Mouse (Mus musculus) ES-E14 (cell line): Measurements from ENCODE around the gene Btn2a2. TPM values are rescaled to one million over a fixed set of nuclear protein-coding genes. Genes with fewer than 3 reads are reported as not detected.

ENCODE experiments used
- DNase-seq: peaks from one replicate; pipeline ENCODE4 v3.0.0-alpha.2; 2013; ENCODE audit warnings: low read depth, low spot score
- H3K27ac ChIP-seq: 2 replicates; pipeline ENCODE4 v1.5.1; 2012; ENCODE audit warnings: low read depth, mild to moderate bottlenecking, low read length, moderate library complexity, mixed read lengths; ENCODE audit not compliant: poor library complexity, insufficient read depth, severe bottlenecking
- H3K36me3 ChIP-seq: 2 replicates; pipeline ENCODE4 v1.6.1; 2012; ENCODE audit warnings: mild to moderate bottlenecking, low read length, moderate library complexity, mixed read lengths; ENCODE audit not compliant: control insufficient read depth, poor library complexity, insufficient read depth, severe bottlenecking
- H3K4me1 ChIP-seq, 2 experiments: fragments of 150-350 bp in 1 of 2; sonication (generic) in 1 of 2; 2 replicates each; pipeline ENCODE4 v1.6.1; 2012; ENCODE audit warnings: low read length in 2 of 2, mild to moderate bottlenecking in 1 of 2, mixed read lengths in 1 of 2; ENCODE audit not compliant: control insufficient read depth in 2 of 2, insufficient read depth in 2 of 2, poor library complexity in 1 of 2
- H3K4me3 ChIP-seq, 2 experiments: fragments of 150-350 bp in 1 of 2; sonication (generic) in 1 of 2; 2 replicates each; pipeline ENCODE4 v1.5.1; 2012; ENCODE audit warnings: low read length in 2 of 2, low read depth in 1 of 2, mild to moderate bottlenecking in 1 of 2, mixed read lengths in 1 of 2; ENCODE audit not compliant: insufficient read depth in 1 of 2, poor library complexity in 1 of 2, severe bottlenecking in 1 of 2
- H3K9ac ChIP-seq: 2 replicates; pipeline ENCODE4 v1.6.1; 2012; ENCODE audit warnings: low read depth, mild to moderate bottlenecking, low read length, mixed read lengths; ENCODE audit not compliant: poor library complexity, insufficient read depth, severe bottlenecking
- H3K9me3 ChIP-seq: fragments of 150-350 bp; sonication (generic); 2 replicates; pipeline ENCODE4 v1.6.1; 2012; ENCODE audit warnings: low read depth, mild to moderate bottlenecking, low read length; ENCODE audit not compliant: control insufficient read depth, insufficient read depth
- CHD2 ChIP-seq: IDR thresholded peaks from 2 replicates; pipeline ENCODE4 v1.6.1; 2014; ENCODE audit warnings: mild to moderate bottlenecking, low read depth, low read length, inconsistent platforms
- HCFC1 ChIP-seq: IDR thresholded peaks from 2 replicates; pipeline ENCODE4 v1.6.1; 2012; ENCODE audit warnings: low read length, inconsistent platforms, borderline replicate concordance; ENCODE audit not compliant: insufficient read depth
- MAFK ChIP-seq: IDR thresholded peaks from 2 replicates; pipeline ENCODE4 v1.6.1; 2014; ENCODE audit warnings: mild to moderate bottlenecking, low read depth, low read length, inconsistent platforms; ENCODE audit not compliant: insufficient read depth
- ZC3H11A ChIP-seq: IDR thresholded peaks from 2 replicates; pipeline ENCODE4 v1.6.1; 2012; ENCODE audit warnings: low read depth, mild to moderate bottlenecking, inconsistent platforms, low read length, borderline replicate concordance
- ZNF384 ChIP-seq: IDR thresholded peaks from 2 replicates; pipeline ENCODE4 v1.6.1; 2012; ENCODE audit warnings: low read depth, low read length, inconsistent platforms
- in situ Hi-C, 2 experiments: fragments of 600-800 bp; cut with MboI; formaldehyde crosslinking; loops; one replicate each; pipeline ENCODE4 v1.15.1; 2025; ENCODE audit warnings: low sequenced_read_pairs in 2 of 2, inconsistent platforms in 1 of 2; ENCODE audit not compliant: unreplicated experiment in 2 of 2
- total RNA-seq: library from RNA; depleted of rRNA; stranded (reverse); fragments of 300-350 nt; gene quantifications from 2 replicates; pipeline ENCODE4 v1.2.3, GENCODE M21; 2012; rRNA removed

Gene Btn2a2
- 0.95 and 1.5 TPM in 2 replicates for total RNA-seq

- Histone ChIP-seq H3K36me3 (no peaks in the 10 kb centered on the region), H3K9me3 (no peaks in the 10 kb centered on the region), H3K27ac (no peak within 1 kb of the TSS), H3K9ac (peak within 1 kb of the TSS; percentile 44; the same call in 1 of the 2 replicates), H3K4me3 (peak within 1 kb of the TSS; percentile 47 to 70), H3K4me1 (peaks cover 12 to 13% of the 10 kb centered on the region in 2 experiments)
- in situ Hi-C loops, result no loop called here
- DNase-seq, result no peak
- TF ChIP-seq ZC3H11A, result no peak
- no peak for TF ChIP-seq MAFK
- no peak for TF ChIP-seq HCFC1
- peak; percentile 97 for TF ChIP-seq CHD2
Measured at GRCm38 (mm10) chr13:23488400-23489322, at the start of gene Btn2a2. Gene Btn2a2, minus strand, starts transcription at chr13:23488857.

- Histone ChIP-seq H3K4me1 (no peaks in the 10 kb centered on the region), H3K27ac (no peak overlapping the region), H3K9ac (peak overlapping the region; percentile 51; the same call in 1 of the 2 replicates), H3K36me3 (no peaks in the 10 kb centered on the region), H3K9me3 (no peaks in the 10 kb centered on the region), H3K4me3 (peak overlapping the region in 1 of 2 experiments; percentile 28; a peak in 1 of 4 replicates)
- no peak for TF ChIP-seq HCFC1
- no peak for TF ChIP-seq ZNF384
- TF ChIP-seq ZC3H11A, result no peak
- TF ChIP-seq MAFK, result no peak
- no peak for TF ChIP-seq CHD2
- no peak for DNase-seq
- in situ Hi-C loops, result loop anchor here in 1 of 2 experiments (25.0 kb wide), 1 partner anchor 1501 kb away; the partner anchor contains the start of genes Hist1h2ag, Hist1h2ah, Hist1h2bj and Hist1h2bk
Measured at GRCm38 (mm10) chr13:23538249-23538648, 49.6 kb upstream of the Btn2a2 start.

GRCm38 (mm10) chr13:23537006-23537710, 48.5 kb upstream of the Btn2a2 start:
- in situ Hi-C loops, result loop anchor here in 1 of 2 experiments (25.0 kb wide), 1 partner anchor 1500 kb away; the partner anchor contains the start of genes Hist1h2ag, Hist1h2ah, Hist1h2bj and Hist1h2bk
- no peaks in the 10 kb centered on the region for H3K36me3 ChIP-seq
- no peaks in the 10 kb centered on the region for H3K9me3 ChIP-seq
- no peaks in the 10 kb centered on the region for H3K4me1 ChIP-seq
- no peak overlapping the region; the same call in 1 of the 2 replicates for H3K27ac ChIP-seq
- TF ChIP-seq CHD2 (no peak), ZNF384 (no peak), ZC3H11A (no peak), MAFK (no peak), HCFC1 (no peak)
- no peak for DNase-seq
- no peak overlapping the region; the same call in 1 of the 2 replicates for H3K9ac ChIP-seq
- H3K4me3 ChIP-seq, result peak overlapping the region; percentile 19 to 64; a peak in 2 of 4 replicates
